Mouse (Mus musculus) NIH3T3 (cell line): ENCODE data around the gene Dapk2.

Experiments used
- DNase-seq: peaks from one replicate; pipeline ENCODE4 v3.0.0-alpha.2; 2012; ENCODE audit warnings: low read depth

Gene Dapk2

DNA sequence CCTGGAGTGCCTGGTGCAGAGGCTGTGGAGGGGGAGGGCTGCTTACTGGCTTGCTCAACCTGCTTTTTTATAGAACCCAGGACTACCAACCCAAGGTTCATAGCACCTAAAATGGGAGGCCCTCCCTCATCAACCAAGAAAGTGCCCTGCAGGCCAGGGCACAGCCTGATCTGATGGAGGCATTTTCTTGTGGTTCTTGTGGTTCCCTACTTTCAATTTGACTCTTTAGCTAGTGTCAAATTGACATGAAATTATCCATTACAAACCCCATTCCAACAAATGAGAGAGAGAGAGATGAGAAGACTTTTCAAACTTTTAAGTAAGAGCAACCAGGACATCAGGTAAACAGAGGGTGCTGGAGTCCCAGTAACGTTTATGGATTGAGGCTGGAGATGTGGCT is 15.8 kb upstream of the Dapk2 start:
- DNase-seq, result no peak

DNA sequence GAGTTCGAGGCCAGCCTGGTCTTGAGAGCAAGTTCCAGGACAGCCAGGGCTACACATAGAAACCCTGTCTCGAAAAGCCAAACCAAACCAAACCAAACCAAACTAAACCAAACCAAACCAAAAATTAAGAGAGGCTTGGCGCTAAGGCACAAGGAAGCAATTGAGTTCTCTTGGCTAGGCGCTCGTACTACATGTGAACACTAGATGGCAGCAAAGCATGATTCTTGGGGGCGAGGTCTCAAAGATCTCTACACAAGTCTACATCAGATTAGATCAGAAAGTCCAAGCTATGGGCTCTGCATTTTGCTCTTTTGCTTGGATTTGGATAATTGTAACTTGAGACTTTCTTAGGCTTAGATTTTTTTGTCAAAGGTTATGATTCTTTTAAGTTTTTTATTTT is 13.8 kb upstream of the Dapk2 start:
- DNase-seq, result peak; percentile 87

DNA sequence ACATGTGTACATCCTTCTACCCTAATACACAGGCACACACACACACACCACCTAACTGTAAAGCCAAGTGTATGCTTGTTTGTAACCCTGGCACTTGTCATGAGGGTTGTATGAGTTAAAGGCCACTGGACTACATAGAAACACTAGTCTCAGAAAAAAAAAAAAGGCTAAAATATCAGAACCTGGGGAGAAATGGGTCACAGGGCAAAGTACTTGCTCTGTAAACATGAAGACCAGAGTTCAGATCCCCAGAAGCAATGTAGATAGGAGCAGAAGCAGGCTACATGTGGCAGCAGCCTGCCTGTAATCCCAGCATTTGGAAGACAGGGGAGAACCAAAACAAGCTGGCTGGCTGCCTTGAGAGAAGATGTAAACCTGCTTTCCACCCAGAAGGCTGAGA is 11.9 kb upstream of the Dapk2 start:
- DNase-seq, result no peak

DNA sequence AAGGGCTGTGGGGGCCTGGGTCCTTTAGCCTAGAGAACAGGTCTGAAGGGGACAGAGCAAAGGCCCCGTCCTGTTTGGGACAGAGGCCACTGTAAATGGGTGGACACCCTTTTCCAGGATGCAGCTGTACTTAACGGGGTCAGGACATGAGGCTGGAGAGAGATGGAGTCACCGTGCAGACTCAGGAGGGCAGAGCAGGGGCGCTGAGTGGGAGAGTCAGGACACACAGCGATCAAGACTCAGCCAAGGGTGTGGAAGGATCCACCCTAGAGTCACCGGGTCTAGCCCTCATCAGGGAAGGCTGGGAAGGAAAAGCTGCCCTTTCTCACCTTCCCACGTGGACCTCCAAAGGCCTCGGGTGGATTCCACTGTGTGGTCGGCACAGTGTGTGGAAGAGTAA is 6.0 kb upstream of the Dapk2 start:
- DNase-seq, result no peak

DNA sequence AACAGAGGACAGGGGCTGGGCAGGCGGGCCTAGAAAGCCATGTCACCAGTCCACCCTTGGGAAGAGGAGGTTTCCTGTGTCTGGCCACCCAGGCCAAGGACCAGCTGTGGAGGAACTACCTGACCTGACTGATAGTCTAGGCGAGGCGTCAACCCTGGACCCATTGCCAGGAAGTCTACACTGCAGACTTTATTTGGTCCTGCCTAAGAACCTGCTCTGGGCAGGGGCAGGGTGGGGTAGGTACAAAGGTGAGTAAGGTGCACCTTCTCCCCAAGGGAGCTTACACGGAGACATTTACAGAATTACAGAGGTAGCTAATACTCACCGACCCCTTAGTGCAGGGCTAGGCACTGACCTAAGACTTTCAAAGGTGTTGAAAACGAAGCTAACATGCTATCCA is 4.4 kb upstream of the Dapk2 start:
- no peak for DNase-seq

DNA sequence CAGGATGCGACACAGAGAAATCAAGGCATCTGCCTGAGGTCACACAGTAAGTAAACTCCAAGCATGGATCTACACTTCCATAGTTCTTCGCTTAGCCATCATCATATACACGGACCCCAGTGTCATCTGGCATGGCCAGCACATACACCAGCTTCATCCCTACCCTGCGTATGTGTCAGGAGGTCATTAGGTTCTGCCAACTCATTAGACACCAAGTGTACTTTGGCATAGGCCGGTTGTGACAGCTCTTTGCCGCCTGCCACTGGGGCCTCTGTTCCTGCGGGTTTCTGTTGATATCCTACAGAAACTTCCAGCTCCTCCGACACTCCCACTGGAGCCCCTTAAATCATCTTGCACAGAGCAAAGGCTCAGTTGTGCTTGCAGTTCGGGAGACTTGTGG is 4.0 kb upstream of the Dapk2 start:
- DNase-seq, result no peak

DNA sequence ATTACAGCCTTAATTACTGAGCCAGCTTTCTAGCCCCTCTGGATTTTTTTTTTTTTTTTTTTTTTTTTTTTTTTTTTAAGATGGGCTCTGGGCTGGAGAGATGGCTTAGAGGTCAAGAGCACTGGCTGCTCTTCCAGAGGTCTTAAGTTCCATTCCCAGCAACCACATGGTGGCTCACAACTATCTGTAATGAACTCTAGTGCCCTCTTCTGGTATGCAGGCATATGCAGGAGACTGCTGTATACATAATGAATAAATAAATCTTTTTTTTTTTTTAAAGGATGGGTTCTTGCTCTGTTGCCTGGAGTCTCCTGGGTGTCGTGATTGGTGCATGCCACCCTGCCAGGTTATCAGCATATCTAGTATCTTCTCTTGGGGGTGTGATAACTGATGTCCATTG is 2.5 kb upstream of the Dapk2 start:
- peak; percentile 34 for DNase-seq

DNA sequence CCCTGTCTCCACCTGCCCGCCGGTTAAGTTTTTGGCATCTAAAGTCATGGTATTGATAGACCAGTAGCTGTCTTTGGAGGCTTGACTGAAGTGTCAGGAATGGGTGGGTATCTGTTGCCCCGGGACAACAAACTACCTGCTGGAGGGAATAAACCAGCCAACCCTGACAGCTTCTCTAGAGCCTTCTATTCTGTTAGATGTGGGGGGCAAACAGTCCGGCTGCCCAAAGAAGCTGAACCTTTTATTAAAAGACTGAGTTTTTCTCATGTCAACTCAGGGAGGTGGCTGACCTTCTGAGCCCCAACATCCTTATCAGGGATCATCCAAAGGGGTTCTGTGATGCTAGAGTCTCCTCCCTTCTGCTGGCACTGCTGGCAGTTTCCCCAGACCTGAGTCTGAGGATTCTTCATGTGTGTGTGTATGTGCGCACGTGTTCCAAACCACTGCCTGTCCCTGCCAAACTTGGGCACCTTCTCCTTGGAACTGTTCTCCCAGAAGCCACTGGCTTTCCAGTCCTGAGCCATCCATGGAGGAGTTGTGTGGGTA is 935 bp downstream of the Dapk2 start:
- no peak for DNase-seq

DNA sequence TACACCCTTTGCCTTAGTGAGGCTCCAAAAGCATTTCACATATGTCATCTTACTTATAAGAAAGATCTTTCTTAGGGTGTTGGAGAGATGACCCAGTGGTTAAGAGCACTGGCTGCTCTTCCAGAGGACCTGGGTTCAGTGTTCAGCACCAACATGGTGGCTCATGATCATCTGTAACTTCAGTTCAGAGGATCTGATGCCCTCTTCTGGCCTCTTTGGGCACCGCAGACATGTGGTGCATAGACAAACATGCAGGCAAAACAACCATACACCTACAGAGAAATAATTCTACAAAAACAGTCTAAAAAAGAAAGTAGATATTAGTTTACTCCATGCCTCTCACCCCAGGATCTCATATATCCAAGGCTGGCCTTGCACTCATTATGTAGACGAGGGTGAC is 2.1 kb downstream of the Dapk2 start:
- no peak for DNase-seq

DNA sequence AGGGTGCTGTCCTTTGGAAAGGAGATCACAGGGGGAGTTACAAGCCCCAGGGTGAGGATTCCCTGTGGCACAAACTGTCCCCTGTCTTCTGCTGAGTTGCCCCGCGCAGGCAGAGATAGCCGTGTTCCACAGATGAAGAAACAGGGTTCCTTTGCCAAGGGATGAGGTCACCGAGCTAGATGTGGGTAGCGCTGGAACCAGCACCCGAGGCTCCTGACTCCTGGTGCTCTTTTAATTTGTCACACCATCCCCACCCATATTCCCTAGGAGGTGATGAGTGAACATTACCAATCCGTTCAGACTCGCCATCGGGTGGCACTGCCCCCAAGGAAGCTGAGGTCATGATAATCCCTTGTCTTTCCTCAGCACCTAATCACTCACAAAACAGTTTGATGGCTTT is 5.0 kb downstream of the Dapk2 start:
- no peak for DNase-seq

DNA sequence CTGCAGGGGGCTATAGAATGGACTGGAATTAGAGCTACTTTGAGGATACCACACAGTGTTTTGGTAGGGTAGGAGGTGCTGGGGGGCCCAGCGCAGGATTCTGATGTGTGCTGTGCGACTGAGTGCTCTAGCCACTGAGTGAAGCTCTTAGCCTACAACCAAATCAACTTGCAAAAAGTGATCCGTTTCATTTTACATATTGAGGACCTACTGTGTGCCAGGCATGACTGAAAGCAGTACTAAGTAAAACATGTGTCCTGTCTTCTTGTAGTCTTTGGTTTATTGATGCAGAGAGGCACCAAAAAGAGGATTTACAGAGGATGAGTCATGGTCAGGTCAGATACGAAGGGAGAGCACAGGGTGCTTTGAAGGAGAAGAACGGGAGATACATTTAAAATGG is 9.2 kb downstream of the Dapk2 start:
- DNase-seq, result no peak

DNA sequence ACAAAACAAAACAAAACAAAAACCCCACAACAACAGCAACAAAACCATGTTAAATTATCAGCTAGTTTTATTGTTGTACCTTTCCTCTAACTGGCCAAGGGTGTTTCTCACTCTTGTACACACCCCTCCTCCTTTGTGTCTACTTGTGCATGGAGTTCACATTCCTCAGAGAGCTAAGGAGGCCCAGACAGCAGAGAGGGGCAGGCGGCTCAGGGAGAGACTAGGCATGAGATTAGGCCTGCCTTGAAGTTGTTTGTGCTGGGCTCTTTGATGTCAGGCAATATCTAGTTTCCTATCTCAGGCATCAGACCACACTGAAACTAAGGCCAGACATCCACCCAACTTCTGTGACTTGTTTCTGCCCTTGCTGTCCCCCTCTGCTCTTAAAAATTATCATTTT is 10.2 kb downstream of the Dapk2 start:
- no peak for DNase-seq

DNA sequence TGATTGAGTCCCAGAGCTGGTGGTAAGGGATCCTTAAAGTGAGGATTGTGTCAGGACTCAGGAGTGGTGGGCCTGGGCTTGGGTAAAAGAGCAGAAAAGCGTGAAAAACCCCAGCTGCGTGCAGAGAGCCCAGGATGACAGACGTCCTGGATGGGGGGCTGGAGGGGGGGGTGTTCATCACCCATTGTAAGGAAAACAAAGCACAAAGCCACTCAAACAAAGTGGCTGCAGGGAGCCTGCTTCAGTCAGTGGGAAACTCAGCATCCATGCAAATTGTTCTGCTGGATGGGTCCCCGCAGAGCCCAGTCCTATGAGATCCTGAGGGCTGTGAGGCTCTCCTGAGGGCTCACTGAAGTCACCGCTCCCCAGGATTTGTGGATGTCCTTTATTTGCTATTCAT is 12.5 kb downstream of the Dapk2 start:
- DNase-seq, result no peak

DNA sequence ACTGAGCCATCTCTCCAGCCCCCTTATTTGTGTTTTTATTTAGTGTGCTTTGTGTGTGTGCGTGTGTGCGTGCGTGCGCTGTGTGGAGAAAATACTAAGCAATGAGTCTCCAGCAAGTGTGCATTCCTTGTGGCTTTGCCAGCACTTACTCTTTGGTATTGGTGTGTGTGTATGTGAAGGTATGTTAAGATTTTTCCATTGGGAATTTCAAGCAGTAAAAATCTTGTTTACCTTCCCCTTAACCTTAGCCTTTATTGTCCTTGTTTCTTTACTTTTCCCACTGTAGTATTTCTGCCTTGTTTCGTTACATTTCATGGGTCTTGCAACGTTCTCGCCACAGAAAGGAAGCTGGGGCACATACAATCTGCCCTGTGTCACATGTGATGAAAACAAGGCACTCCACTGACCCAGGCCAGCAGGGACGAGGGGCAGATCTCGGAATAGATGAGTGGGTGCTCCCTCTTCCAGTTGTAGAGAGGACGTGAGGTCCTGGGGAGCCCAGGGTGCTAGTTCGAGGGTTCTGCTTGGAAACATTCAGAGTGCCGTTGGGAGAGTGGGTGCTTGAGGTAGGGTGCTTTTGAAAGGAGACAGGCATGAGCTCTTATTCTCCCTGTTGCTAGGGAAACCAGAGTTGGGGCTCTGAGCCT is 13.4 kb downstream of the Dapk2 start:
- DNase-seq, result no peak

DNA sequence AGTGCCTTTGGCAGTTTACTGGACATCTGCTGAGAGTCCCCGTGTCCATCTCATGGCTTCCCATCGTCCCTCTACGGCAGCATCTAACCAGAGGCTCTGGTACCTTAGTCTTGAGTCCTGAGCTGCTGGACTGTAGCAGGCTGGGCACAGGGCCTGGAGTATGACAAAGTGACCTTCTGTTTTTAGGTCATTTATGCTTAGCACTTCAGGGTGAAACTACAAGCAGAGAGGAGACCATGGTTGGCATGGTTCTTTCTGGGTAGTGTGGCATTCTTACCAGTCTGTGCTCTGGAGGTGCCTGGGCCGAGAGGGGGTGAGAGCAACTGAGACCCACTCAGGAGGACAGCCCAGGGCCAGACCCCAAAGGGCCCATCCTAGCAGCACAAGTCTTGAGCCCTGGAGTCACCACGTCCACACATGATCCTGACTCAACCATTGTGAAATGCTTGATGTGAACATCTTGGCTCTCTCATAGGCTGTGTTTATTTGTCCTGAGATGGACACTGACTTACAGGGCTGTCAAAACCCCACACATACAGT is 15.4 kb downstream of the Dapk2 start:
- DNase-seq, result no peak

DNA sequence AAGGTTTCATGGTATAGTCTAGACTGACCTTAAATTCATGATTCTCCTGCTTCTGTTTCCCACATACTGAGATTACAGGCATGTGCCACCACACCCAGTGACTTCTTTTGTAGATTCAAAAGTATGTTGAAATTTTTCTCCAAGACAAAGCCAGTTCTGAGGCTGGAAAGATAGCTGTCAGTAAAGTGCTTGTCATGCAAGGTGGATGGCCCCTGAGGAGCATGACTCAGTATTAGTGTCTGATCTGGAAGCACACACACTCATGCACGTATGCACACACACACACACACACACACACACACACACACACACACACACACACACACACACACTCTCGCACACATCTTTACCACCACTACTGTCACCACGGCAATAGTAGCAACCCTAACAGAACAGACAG is 17.0 kb downstream of the Dapk2 start:
- DNase-seq, result no peak

DNA sequence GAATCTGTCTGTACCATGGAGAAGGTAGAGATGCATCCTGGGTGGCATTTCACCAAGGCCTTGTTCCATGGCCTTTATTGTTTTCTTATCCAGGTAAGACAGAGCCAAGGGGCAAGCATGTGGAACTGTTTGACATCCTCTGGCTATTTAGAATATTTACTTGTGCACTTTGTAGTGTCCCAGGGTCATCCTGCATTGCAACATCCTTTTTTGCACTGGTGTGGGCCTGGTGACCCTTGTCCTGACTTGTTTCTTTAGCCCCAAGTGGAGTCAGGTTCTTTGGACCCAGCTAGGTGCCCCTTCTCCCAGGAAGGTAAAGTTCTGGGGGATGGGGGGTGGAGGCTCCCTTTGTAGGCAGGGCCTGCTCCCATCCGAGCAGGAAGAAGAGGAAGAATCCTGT is 20.0 kb downstream of the Dapk2 start:
- DNase-seq, result no peak

DNA sequence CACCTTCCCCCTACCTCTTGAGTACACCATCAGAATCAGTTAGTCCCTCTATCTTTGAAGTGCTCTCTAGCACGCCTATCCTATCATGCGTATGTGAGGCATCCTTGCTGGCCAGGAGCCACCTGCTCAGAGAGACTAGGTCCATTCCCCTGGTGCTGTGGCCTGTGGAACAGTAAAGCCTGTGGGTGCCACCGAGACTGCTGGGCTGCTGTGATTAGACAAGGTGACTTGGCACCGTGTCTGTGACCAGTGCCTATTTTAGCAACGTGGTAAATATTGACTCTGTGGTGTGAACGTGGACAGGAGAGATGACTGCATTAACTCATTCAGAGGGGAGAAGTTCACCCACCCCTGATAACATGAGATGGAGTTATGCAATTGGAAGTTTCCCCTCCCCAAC is 21.8 kb downstream of the Dapk2 start:
- no peak for DNase-seq

DNA sequence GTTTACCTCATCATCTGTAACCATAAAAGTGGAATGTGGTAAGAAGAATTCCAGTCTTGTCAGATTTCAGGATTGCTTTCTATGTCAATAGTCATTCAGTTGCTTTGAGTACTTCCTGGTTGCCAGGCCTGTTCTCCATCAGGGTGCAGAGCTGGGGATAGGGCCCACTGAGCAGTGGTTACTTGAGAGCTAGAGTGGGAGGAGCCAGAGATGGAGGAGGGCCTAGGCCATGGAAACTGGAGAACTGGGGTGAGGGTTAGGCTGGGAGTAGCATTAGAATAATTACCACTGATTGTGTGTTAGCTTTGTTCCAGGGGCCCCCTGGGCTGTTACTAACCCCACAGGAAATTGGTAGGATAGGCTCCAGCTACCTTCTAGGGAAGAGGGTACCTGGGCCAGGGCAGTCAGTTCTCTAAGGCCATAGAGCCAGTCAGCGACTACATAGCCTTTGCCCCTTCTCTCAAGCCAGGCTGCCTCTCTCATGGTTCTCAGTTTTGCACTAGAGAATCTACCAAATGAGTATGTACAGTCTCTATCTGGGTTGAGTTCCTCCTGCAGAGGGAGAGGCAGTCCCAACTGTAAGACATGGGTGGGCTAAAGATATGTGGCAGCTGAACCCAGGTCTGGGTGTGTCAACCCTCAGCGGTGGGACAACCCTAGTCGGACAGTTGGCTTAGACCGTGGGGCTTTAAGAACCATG is 23.3 kb downstream of the Dapk2 start:
- no peak for DNase-seq

DNA sequence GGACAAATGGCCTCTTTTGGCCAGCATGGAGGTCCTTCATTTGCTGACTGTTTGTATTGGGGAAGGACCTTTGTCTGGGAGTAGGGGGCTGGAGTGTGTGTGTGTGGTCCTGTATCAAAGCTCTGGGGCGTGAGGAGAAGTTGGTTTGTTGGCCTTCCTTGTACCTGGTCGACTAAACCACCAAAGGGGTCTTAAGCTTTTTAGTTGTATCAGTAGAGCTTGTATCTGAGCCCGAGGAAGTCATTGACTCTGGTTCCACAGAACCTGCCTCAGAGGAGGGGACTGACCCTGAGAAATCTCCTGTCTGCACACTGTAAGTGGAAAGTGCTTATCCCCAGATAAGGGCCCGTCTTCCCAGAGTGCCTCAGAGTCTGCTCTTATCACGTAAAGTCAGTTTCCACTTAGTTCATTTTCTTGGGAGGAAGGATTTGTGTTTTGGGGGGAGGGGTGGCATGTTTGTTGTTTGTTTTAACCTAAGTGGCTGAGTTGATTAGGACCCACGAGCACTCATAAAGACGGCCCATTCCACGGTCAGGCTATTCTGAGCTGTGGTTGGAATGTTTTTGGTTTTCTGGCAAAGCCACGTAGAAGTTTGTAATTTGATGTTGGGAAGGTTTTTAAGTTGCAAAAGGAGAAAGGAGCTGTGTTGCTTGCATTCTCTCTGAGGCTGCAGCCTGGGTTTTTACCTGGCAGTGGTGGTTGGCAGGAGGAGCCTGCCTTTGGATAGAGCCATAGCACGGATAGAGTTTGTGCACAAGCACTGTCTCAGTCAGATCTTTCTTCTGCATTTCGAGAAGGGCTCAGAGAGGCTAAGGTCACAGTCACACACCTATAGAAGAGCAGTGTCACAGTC is 24.0 kb downstream of the Dapk2 start:
- no peak for DNase-seq

DNA sequence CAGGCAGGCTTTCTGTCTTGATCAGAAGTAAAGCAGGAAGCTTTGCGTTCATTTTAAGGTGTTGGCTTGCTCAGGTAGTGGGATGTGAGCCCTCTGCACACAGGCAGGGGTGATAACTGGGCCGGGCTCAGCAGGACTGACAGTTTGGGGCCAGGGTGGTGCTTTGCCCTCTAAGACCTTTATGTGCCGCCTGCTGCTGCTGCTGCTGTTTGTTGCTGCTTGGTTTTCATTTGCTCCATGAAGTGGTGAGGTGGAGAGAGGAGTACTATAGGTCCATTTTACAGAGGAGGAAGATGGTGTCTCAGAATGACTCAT is 24.6 kb downstream of the Dapk2 start:
- no peak for DNase-seq

DNA sequence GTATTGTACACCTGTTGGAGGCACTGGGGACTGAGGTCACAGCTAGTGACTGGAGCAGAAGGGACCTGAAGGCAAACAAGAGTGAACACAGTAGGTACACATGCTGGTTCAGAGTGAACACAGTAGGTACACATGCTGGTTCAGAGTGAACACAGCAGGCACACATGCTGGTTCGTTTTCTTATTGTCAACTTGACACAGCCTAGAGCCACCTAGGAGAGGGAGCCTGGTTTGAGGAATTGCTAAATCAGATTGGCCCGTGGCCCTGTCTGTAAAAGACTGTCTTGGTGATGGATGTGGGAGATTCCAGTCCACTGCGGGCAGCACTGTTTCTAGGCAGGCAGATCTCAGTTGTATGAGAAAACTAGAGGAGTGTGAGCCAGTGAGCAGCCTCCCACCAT is 25.0 kb downstream of the Dapk2 start:
- DNase-seq, result no peak

DNA sequence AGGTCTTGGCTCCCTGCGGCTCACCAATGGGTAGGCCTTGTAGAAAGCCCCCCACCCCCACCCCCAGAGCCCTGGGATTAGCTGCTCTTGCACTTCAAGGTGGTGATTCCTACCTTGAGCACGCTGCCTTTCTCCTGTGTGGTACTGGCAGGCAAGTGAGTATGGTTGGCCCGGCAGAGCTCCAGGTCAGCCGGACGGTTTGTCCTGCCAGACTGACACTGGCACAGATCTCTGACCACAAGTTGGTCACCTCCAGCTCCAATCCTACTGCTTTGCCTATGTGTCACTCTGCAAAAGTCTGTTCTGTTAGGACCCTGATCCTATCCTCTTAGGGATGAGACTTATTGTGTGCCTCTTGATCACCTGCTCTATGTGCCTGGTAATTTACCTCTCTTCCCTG is 26.5 kb downstream of the Dapk2 start:
- no peak for DNase-seq
